Mouse (Mus musculus) bone marrow macrophage, adult 2 months (primary cell): ENCODE measurements at regions not wholly inside any gene's neighbourhood (a gene's known extent, or its start where the extent isn't known, plus 50 kb on each side); places are given as distances from the start of the nearest gene placed in this dataset.

Experiments
- CTCF ChIP-seq: IDR thresholded peaks from 2 replicates; pipeline ENCODE4 v1.5.1; 2012; ENCODE audit warnings: low read depth, mild to moderate bottlenecking, low read length, moderate library complexity
- POLR2A ChIP-seq: IDR thresholded peaks from 2 replicates; pipeline ENCODE4 v1.6.1; 2012; ENCODE audit warnings: mild to moderate bottlenecking, low read depth, low read length, borderline replicate concordance

DNA sequence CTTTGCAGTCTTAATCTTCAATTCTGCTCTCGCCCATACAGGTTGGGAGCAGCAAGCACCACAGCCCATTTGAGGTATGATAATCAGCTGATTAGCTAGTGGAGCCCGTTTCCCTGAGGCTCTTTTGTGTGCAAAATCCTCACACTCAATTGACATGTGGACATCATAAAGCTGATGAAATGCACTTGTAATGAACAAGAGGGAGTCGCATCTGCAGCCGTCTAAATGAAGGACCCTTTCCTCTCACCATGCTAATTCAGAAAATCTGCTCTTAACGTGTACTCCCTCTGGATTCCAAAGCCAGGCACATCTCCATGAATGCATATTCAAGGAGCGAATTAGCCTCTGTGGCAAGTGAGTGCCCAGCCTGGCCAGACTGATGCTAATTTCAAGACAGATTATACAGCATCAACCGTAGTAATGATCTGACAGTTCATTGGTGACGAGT, 219.0 kb upstream of the Atp5g3 start:
- TF ChIP-seq CTCF (no peak), POLR2A (no peak)
